Mouse (Mus musculus) stomach, postnatal 0 days (tissue): Measurements from ENCODE around the gene Pirb.
"Not testable (repeated sequence)": the region's sequence is repeated elsewhere in the genome, so short reads cannot be mapped to it uniquely, and the experiment has no call there.

Experiments
- CTCF ChIP-seq: IDR thresholded peaks from 2 replicates; pipeline ENCODE4 v1.5.1; 2016; ENCODE audit warnings: antibody characterized with exemption, low read depth, mild to moderate bottlenecking, moderate library complexity
- EP300 ChIP-seq: optimal IDR thresholded peaks from 2 replicates; pipeline ENCODE3; 2016; ENCODE audit warnings: antibody characterized with exemption

- TF ChIP-seq CTCF, EP300: not testable (repeated sequence)
These were observed at the start of gene Pirb for GRCm38 (mm10) chr7:3720268-3720667.
